Mouse (Mus musculus): ENCODE results near the gene Pask.
"Not testable (repeated sequence)": the region's sequence is repeated elsewhere in the genome, so short reads cannot be mapped to it uniquely, and the experiment has no call there.

The Pask gene

DNA sequence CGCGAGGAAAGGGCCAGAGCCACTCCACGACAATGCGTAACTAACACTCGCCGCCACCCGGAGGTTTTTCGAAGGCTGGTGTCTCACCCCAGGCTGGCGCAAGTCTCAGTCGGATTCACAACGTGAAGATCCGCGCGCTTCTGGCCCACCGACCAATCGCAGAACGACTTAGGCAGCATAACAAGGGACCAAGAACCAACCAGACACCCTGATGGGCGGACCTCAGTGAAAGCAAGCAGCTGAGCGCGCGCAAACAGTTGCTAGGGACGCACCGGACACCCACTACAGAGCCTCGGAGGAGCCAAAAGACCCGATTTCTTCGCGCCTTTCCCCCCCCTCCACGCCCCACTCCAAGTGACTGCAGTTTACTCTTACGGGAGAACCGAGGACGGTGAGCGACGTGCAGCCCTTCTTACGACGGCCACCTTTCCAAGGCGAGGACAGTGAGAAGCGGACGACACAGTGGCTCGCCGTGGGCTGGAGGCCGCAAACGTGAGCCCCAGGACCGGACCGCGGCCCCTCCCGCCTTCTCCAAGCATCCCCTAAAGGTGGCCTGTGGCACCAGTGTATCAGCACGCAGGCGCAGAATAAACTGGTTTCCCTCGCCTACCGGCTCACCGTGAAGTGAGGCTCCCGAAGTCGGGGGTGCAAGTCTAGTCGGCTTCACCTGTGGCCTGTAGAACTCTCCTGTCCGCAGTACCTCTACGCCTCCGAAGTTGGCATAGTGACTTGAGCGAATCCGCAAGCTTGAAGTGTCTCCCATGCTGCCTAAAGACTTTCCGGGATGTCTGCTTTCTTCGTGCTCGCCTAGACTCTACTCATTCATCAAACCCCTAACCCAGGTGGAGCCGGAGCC, at the start of gene Pask, which contains the start of gene Ppp1r7:
Pask (minus strand) TSS at position 835 of the 856 bp plus-strand sequence.
Ppp1r7 (plus strand) TSS at position 207 of the 856 bp plus-strand sequence.
- DNase-seq (ENCODE audit: low read depth, low spot score): peak; percentile 92

DNA sequence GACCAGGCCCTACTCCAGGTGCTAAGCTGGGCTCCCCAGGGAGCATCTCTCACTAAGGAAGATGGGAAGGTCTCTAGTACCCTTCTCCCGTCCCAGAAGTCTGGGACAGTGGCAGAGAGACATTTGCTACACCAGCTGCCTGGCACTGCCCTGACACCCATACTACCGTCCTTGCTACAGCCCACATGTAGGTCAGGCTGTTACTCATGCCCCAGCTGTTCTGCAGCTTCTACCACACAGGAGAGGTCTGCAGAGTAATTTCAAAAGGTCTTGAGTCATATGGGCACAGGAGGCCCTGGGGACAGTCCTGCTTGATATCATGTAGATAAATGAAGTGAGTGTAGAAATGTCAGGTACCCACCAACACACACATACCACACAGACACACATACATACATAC, 45.6 kb upstream of the Pask start:
- DNase-seq (ENCODE audit: low read depth, low spot score): no peak

- DNase-seq (ENCODE audit: low read depth, low spot score): no peak
Measured at GRCm38 (mm10) chr1:93387198-93387597, 43.9 kb upstream of the Pask start.

- no peak for DNase-seq (ENCODE audit: low read depth, low spot score)
Measured at GRCm38 (mm10) chr1:93379117-93379516, 35.8 kb upstream of the Pask start.

DNA sequence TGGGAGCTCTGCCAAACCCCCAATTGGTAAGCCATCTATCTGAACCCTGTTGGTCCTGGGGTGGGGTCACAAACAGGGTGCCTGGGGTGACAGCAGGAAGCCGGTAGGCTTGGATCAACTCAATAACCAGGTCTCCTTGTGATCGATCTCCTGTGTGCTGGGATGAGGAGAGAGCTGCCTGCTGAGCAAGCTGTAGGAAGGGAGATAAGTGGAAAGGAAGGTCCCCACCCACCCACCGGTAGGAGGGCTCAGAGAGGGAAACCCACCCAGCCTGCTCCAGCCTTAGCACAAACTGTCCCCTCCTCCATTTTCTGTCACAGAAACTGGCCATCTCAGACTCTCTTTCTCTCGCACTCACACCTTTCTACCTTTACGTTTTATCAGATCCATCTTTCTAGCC, 34.0 kb upstream of the Pask start:
- no peak for DNase-seq (ENCODE audit: low read depth, low spot score)

DNA sequence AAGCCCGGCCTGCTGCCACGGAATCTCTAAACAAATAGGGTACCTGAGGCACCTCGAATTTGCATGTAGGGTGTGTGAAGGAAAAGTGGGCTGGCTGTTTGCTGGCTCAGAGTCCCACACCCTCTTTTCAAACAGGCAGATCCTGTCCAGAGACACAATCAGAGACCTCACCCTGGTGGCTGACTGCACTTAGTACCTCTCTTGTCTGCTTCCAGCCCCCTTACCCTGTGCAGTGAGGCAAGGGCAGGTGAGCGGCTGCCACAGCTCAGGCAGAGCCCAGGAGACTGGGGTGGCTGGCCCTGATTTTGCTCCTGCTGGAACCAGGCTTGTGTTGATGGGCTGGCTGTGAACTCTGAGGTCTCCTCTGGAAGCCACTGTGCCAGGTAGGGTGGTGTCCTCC, 30.4 kb upstream of the Pask start, which contains the start of gene Ano7:
Ano7 (plus strand) TSS at position 266 of the 400 bp plus-strand sequence.
- no peak for DNase-seq (ENCODE audit: low read depth, low spot score)

- DNase-seq (ENCODE audit: low read depth, low spot score): no peak
Measured at GRCm38 (mm10) chr1:93365641-93366040, 22.4 kb upstream of the Pask start.

- DNase-seq (ENCODE audit: low read depth, low spot score): no peak
Measured at GRCm38 (mm10) chr1:93362661-93363060, 19.4 kb upstream of the Pask start.

DNA sequence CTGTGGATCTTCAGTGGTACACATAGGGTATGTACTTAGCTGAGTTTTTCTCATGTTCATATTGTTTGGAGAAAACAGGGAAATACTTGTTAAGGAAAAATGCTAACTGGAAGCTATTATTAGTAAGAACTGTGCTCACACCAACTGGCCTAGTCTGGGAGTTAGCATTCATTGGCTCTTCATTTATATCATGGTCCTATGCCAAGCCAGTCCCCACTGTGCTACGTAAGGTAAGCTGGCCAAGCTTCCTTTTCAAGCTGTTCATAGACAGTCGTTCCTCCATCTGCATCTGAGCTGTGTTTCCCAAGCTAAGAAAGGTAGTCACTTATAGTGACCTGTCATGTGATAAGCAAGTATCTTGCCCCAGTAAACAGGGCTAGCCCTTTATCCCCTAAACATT, 9.4 kb upstream of the Pask start:
- DNase-seq (ENCODE audit: low read depth, low spot score): no peak

GRCm38 (mm10) chr1:93349701-93350100, 6.4 kb upstream of the Pask start:
- no peak for DNase-seq (ENCODE audit: low read depth, low spot score)

DNA sequence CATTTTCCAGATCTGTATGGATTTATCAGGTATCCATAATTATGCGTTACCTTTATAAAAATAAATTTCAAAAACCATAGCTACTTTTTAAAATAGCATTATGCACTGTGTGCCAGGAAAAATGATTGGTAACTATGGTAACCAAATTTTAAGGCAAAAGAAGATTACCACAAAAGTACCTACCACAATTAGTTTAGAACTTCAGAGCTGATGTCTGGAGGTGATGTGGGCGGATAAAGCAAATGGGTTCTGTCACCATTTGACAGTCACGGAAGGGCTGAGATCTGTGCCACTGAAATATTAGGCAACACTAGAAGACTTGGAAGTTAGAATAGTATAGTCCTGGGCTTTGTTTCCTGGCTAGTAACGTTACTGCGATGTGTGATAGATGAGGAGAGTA, 3.9 kb upstream of the Pask start:
- DNase-seq (ENCODE audit: low read depth, low spot score): no peak

DNA sequence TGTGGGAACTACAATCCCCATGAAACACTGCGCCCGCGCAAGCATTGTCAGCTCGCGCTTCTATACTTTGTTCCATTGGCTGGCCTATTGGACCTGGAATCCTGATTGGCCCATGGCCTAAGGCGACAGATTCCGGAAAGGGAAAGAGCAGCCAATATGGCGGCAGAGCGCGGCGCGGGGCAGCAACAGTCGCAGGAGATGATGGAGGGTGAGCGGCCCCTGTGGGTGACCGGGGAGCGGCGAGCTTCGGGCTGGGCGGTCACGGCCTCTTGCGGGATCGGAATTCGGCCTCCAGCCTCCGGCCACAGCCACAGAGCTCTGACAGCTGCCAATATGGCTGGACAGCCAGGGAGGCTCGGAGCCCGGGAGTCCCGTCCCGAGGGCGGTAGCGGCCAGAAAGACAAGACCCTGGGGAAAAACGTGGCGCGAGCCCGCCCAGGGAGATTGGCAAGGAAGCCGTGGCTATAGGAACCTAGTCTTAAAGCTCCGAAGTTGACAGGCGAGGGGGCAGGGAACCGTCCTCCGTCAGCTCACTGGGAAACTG, 294 bp upstream of the Pask start:
- peak; percentile 95 for DNase-seq (ENCODE audit: low read depth, low spot score)

DNA sequence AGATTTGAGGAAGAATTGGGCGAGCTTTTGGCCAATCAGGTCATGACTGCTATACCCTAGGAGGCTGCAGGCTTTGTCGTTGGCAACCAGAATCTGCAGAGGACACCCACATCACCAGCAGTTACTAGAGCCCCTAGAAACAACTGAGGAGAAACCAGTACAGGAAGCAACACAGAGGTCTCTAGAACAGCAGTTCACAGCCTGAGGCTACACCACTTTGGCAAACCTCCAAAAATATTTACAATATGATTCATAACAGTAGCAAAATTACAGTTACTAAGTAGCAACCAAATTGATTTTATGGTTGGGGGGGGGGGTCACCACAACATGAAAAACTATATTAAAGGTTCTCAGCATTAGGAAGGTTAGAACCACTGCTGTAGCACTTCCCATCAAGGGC, 8.7 kb downstream of the Pask start:
- no peak for DNase-seq (ENCODE audit: low read depth, low spot score)

GRCm38 (mm10) chr1:93326446-93326845, 16.8 kb downstream of the Pask start:
- DNase-seq (ENCODE audit: low read depth, low spot score): no peak

DNA sequence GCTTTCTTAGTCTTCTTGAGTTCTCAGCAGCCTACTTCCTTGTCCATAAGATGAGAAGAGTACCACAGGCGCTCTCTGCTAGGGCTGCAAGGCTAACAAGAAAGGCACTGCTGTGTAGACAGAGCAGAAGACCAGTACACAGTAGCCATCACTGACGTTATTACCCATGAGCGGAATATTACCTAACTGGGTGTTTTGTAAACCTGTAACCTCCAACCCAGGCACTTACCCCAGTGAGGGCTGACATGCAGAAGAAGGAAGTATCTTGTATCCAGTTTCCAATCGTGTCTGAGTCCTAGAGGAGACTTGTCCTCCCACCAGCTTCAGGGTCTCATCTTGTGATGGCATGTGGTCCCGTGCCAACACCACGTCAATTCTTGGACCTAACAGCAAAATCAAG, 19.3 kb downstream of the Pask start:
- DNase-seq (ENCODE audit: low read depth, low spot score): no peak

GRCm38 (mm10) chr1:93305581-93306337, 37.5 kb downstream of the Pask start, which contains the start of gene Mterf4:
TSS of gene Mterf4 (minus strand) at chr1:93305915.
- peak; percentile 77 for DNase-seq (ENCODE audit: low read depth, low spot score)

DNA sequence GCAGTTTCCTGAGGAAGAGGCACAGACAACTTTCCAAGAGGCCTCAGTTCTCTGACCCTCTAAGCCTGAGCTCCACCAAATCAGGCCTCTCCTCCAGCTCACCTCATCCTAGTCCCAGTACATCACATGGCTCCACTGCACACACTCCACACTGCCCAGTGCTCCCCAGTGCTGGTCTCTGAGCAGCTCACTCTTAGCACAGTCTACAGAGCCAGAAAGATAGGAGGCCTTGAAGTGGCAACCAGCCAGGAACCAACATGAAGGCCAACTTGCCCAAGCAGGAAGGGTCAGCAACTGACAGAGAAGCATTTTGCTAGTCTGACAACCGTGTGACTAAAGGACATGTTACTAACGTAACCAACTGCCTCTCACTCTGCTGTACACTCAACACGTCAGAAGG, 42.7 kb downstream of the Pask start:
- DNase-seq (ENCODE audit: low read depth, low spot score): peak; percentile 2

DNA sequence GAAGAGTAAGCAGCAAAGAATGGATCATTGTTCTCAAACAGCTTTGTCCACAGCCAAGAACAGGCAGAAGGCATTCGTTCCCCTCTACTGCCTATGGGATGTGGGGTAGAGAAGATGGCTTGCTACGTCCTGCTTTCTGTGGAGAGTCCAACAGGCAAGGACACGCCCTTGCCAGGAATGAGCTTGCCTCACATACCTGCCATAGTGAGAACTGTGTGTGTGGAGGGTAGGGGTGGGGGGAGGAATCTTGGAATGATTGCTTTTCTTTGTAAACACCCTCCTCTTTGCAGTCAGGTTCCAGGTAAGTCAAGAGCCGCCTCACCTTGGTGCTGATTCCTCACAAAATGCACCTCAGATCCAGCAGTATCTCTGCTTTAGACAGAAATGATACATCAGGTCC, 43.5 kb downstream of the Pask start:
- DNase-seq (ENCODE audit: low read depth, low spot score): no peak

DNA sequence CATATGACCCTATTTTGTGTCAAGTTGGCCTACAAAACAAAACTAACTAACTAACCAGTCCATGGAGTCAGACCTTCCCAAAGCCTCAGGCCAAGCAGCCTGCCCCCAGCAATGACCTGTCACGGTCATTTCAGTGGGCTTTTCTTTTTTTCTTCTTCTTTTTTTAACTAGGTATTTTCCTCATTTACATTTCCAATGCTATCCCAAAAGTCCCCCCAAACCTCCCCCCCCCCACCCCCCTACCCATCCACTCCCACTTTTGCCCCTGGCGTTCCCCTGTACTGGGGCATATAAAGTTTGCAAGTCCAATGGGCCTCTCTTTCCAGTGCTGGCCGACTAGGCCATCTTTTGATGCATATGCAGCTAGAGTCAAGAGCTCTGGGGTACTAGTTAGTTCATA, 48.8 kb downstream of the Pask start:
- not testable (repeated sequence) for DNase-seq (ENCODE audit: low read depth, low spot score)

GRCm38 (mm10) chr1:93292006-93292405, 51.3 kb downstream of the Pask start:
- no peak for DNase-seq (ENCODE audit: low read depth, low spot score)

DNA sequence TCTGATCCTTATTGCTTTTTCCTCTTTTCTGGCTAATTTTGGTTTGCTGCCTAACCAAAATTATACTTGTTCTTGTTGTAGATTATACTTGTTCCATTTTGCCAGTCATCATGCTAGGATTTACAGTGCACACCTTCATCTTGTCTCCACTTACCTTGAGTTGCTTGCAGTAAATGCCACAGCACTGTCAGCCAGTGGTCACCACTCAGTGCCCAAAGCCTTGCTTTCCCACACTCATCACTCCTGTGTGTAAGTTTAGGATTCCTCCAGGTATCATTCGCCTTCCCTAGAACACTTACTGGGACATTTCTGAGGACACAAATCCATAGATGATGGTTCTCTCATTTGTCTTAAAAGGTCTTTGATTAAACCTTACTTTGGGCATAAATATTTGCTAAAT, 51.7 kb downstream of the Pask start:
- DNase-seq (ENCODE audit: low read depth, low spot score): no peak

- no peak for DNase-seq (ENCODE audit: low read depth, low spot score)
Measured at GRCm38 (mm10) chr1:93290956-93291355, 52.3 kb downstream of the Pask start.
